Mouse (Mus musculus) right cerebral cortex, postnatal 36 days (tissue): ENCODE data around the gene Prss46.
"Not testable (repeated sequence)": the region's sequence is repeated elsewhere in the genome, so short reads cannot be mapped to it uniquely, and the experiment has no call there.

ENCODE experiments used
- DNase-seq, 2 experiments: peaks; one replicate each; pipeline ENCODE4 v3.0.0; 2022; ENCODE audit warnings: low spot score in 2 of 2, mixed read lengths in 1 of 2

Prss46 gene

GRCm38 (mm10) chr9:110844206-110844605 is at the start of gene Prss46:
Prss46 (plus strand) TSS chr9:110844506.
- no peak for DNase-seq

- DNase-seq = no peak
Measured at GRCm38 (mm10) chr9:110797013-110797412, 47.3 kb upstream of the Prss46 start.

- DNase-seq = no peak
Measured at GRCm38 (mm10) chr9:110797866-110798265, 46.4 kb upstream of the Prss46 start, which contains the start of gene Prss42. Prss42 (plus strand) TSS chr9:110798166.

GRCm38 (mm10) chr9:110800834-110801479 is 43.3 kb upstream of the Prss46 start:
- no peak for DNase-seq

GRCm38 (mm10) chr9:110803294-110803693 is 41.0 kb upstream of the Prss46 start:
- no peak for DNase-seq

- DNase-seq = no peak
Measured at GRCm38 (mm10) chr9:110810051-110810450, 34.3 kb upstream of the Prss46 start.

- no peak for DNase-seq
Measured at GRCm38 (mm10) chr9:110813789-110814188, 30.5 kb upstream of the Prss46 start, which contains the start of gene Prss44. Prss44 (plus strand) TSS chr9:110813994.

GRCm38 (mm10) chr9:110820546-110820945 is 23.8 kb upstream of the Prss46 start:
- DNase-seq = not testable (repeated sequence)

GRCm38 (mm10) chr9:110821436-110821835 is 22.9 kb upstream of the Prss46 start:
- no peak for DNase-seq

GRCm38 (mm10) chr9:110825426-110825825 is 18.9 kb upstream of the Prss46 start:
- no peak for DNase-seq

- no peak for DNase-seq
Measured at GRCm38 (mm10) chr9:110825832-110826231, 18.5 kb upstream of the Prss46 start.

GRCm38 (mm10) chr9:110826390-110826789 is 17.9 kb upstream of the Prss46 start, which contains the start of gene Prss43:
Prss43 (plus strand) TSS chr9:110826690.
- DNase-seq = no peak

- DNase-seq = no peak
Measured at GRCm38 (mm10) chr9:110833021-110833420, 11.3 kb upstream of the Prss46 start.

- DNase-seq = no peak
Measured at GRCm38 (mm10) chr9:110834411-110834810, 9.9 kb upstream of the Prss46 start, which contains the start of gene Prss45. Prss45 (plus strand) TSS chr9:110834588.

- no peak for DNase-seq
Measured at GRCm38 (mm10) chr9:110834961-110835360, 9.3 kb upstream of the Prss46 start.

GRCm38 (mm10) chr9:110836112-110836511 is 8.2 kb upstream of the Prss46 start:
- peak; percentile 14 to 26 for DNase-seq

GRCm38 (mm10) chr9:110840905-110841304 is 3.4 kb upstream of the Prss46 start:
- no peak for DNase-seq

GRCm38 (mm10) chr9:110841438-110841837 is 2.9 kb upstream of the Prss46 start:
- DNase-seq = no peak

GRCm38 (mm10) chr9:110849162-110849561 is 4.9 kb downstream of the Prss46 start:
- DNase-seq = no peak

GRCm38 (mm10) chr9:110855903-110856302 is 11.6 kb downstream of the Prss46 start:
- no peak for DNase-seq

GRCm38 (mm10) chr9:110856920-110857319 is 12.6 kb downstream of the Prss46 start:
- DNase-seq = no peak

GRCm38 (mm10) chr9:110857781-110858472 is 13.6 kb downstream of the Prss46 start, which contains the start of gene Prss50:
Prss50 (plus strand) TSS chr9:110857967.
- DNase-seq = no peak

GRCm38 (mm10) chr9:110858523-110858922 is 14.2 kb downstream of the Prss46 start:
- no peak for DNase-seq
